Mouse (Mus musculus) subcutaneous adipose tissue, adult 2 months (tissue): Measurements from ENCODE around the gene Ifna4. TPM values are rescaled to one million over a fixed set of nuclear protein-coding genes. Genes with fewer than 3 reads are reported as not detected.

Source experiments
- polyA plus RNA-seq: library from polyadenylated mRNA; depleted of rRNA; stranded (reverse); fragments of >200 nt; gene quantifications from 2 replicates; pipeline ENCODE4 v1.2.3, GENCODE M21; 2012; ENCODE audit warnings: low replicate concordance; rRNA removed

The Ifna4 gene
- not detected in 2 replicates for polyA plus RNA-seq

GRCm38 (mm10) chr4:88841438-88841911 lies at the start of gene Ifna4:
Gene Ifna4 (plus strand): TSS chr4:88841861.

GRCm38 (mm10) chr4:88793936-88794675 lies 47.6 kb upstream of the Ifna4 start, which contains the start of gene Gm13275:
Gene Gm13275 (plus strand): TSS chr4:88794487.

GRCm38 (mm10) chr4:88797097-88797496 lies 44.6 kb upstream of the Ifna4 start, which contains the start of gene Gm13279:
Gene Gm13279 (plus strand): TSS chr4:88797397.

GRCm38 (mm10) chr4:88799365-88799764 lies 42.3 kb upstream of the Ifna4 start, which contains the start of gene Gm13285:
Gene Gm13285 (plus strand): TSS chr4:88799665.

GRCm38 (mm10) chr4:88802954-88803353 lies 38.7 kb upstream of the Ifna4 start, which contains the start of gene Gm13287:
Gene Gm13287 (plus strand): TSS chr4:88803254.

GRCm38 (mm10) chr4:88805231-88805630 lies 36.4 kb upstream of the Ifna4 start, which contains the start of gene Gm13288:
Gene Gm13288 (plus strand): TSS chr4:88805531.

GRCm38 (mm10) chr4:88815928-88816327 lies 25.7 kb upstream of the Ifna4 start, which contains the start of gene Ifna7:
Gene Ifna7 (plus strand): TSS chr4:88816228.

GRCm38 (mm10) chr4:88819659-88820058 lies 22.0 kb upstream of the Ifna4 start, which contains the start of gene Ifna11:
Gene Ifna11 (plus strand): TSS chr4:88819959.

GRCm38 (mm10) chr4:88827116-88827515 lies 14.5 kb upstream of the Ifna4 start, which contains the start of gene Ifna6:
Gene Ifna6 (plus strand): TSS chr4:88827416.

GRCm38 (mm10) chr4:88835225-88835624 lies 6.4 kb upstream of the Ifna4 start, which contains the start of gene Ifna5:
Gene Ifna5 (plus strand): TSS chr4:88835525.

GRCm38 (mm10) chr4:88849698-88850097 lies 8.0 kb downstream of the Ifna4 start, which contains the start of gene Ifna1:
Gene Ifna1 (plus strand): TSS chr4:88850087.

GRCm38 (mm10) chr4:88880101-88880500 lies 38.4 kb downstream of the Ifna4 start, which contains the start of gene Ifne:
Gene Ifne (minus strand): TSS chr4:88880201.

Other genes starting within 250 kb of the Ifna4 start
- gene Ifna9, start 249.5 kb upstream of the Ifna4 start, polyA plus RNA-seq: not detected in 2 replicates
- not detected in 2 replicates for gene Ifna12, start 238.5 kb upstream of the Ifna4 start, polyA plus RNA-seq
- gene C87499, start 207.4 kb upstream of the Ifna4 start, polyA plus RNA-seq: not detected in 2 replicates
- gene Ifna13, start 197.4 kb upstream of the Ifna4 start, polyA plus RNA-seq: not detected in 2 replicates
- gene Ifna16, start 164.9 kb upstream of the Ifna4 start, polyA plus RNA-seq: not detected in 2 replicates
- gene Ifna2, start 157.9 kb upstream of the Ifna4 start, polyA plus RNA-seq: not detected in 2 replicates
- gene Ifnab, start 150.5 kb upstream of the Ifna4 start, polyA plus RNA-seq: not detected in 2 replicates
- gene Gm26566, start 120.1 kb upstream of the Ifna4 start, polyA plus RNA-seq: 0.23 and 0.35 TPM in 2 replicates
- gene Klhl9, start 119.4 kb upstream of the Ifna4 start, polyA plus RNA-seq: 16.0 and 29.7 TPM in 2 replicates
- not detected in 2 replicates for gene Gm13271, start 87.0 kb upstream of the Ifna4 start, polyA plus RNA-seq
- gene Gm13283, start 81.7 kb upstream of the Ifna4 start, polyA plus RNA-seq: not detected in 2 replicates
- gene Gm13290, start 68.0 kb upstream of the Ifna4 start, polyA plus RNA-seq: not detected in 2 replicates
- not detected in 2 replicates for gene Gm13289, start 64.9 kb upstream of the Ifna4 start, polyA plus RNA-seq
- gene Gm13272, start 62.0 kb upstream of the Ifna4 start, polyA plus RNA-seq: not detected in 2 replicates
- gene Ifnz, start 59.7 kb upstream of the Ifna4 start, polyA plus RNA-seq: 0.08 TPM in 1 of 2 replicates, not detected in the other
- gene Gm13276, start 56.2 kb upstream of the Ifna4 start, polyA plus RNA-seq: not detected in 2 replicates
- not detected in 2 replicates for gene Gm13277, start 53.2 kb upstream of the Ifna4 start, polyA plus RNA-seq
- gene Gm13278, start 50.3 kb upstream of the Ifna4 start, polyA plus RNA-seq: not detected in 2 replicates
- gene Gm13275, start 47.4 kb upstream of the Ifna4 start, polyA plus RNA-seq: not detected in 2 replicates
- gene Gm13279, start 44.5 kb upstream of the Ifna4 start, polyA plus RNA-seq: not detected in 2 replicates
- gene Gm13285, start 42.2 kb upstream of the Ifna4 start, polyA plus RNA-seq: not detected in 2 replicates
- gene Gm13287, start 38.6 kb upstream of the Ifna4 start, polyA plus RNA-seq: not detected in 2 replicates
- gene Gm13288, start 36.3 kb upstream of the Ifna4 start, polyA plus RNA-seq: not detected in 2 replicates
- not detected in 2 replicates for gene Ifna7, start 25.6 kb upstream of the Ifna4 start, polyA plus RNA-seq
- not detected in 2 replicates for gene Ifna11, start 21.9 kb upstream of the Ifna4 start, polyA plus RNA-seq
- gene Ifna6, start 14.4 kb upstream of the Ifna4 start, polyA plus RNA-seq: not detected in 2 replicates
- gene Ifna5, start 6.3 kb upstream of the Ifna4 start, polyA plus RNA-seq: not detected in 2 replicates
- gene Ifna1, start 8.2 kb downstream of the Ifna4 start, polyA plus RNA-seq: not detected in 2 replicates
- 0.80 TPM in 1 of 2 replicates, not detected in the other for gene Ifne, start 38.3 kb downstream of the Ifna4 start, polyA plus RNA-seq